Mouse (Mus musculus) limb, embryonic 11.5 days (tissue): ENCODE measurements around the gene Igf2bp3. TPM values are rescaled to one million over a fixed set of nuclear protein-coding genes. Genes with fewer than 3 reads are reported as not detected.

Source experiments
- polyA plus RNA-seq: library from polyadenylated mRNA; unstranded; fragments of >200 nt; fragmentation: Nextera tagmentation; extraction: Ambion mirVana; gene quantifications from 2 replicates; pipeline ENCODE4 v1.2.1, GENCODE M21; 2014

Igf2bp3 gene
- polyA plus RNA-seq, 1 experiment from 2014 or later = 140 TPM

Other genes starting within 250 kb of the Igf2bp3 start
- gene Doxl2, start 240.0 kb downstream of the Igf2bp3 start, polyA plus RNA-seq = not detected in 2 replicates
- not detected in 2 replicates for gene Svs1, start 228.1 kb downstream of the Igf2bp3 start, polyA plus RNA-seq
- gene Gpnmb, start 178.4 kb downstream of the Igf2bp3 start, polyA plus RNA-seq = 0.17 TPM in 1 of 2 replicates, not detected in the other
- 59.7 and 70.2 TPM in 2 replicates for gene Malsu1, start 141.2 kb downstream of the Igf2bp3 start, polyA plus RNA-seq
- gene Tra2a, start 49.1 kb upstream of the Igf2bp3 start, polyA plus RNA-seq = 64.2 and 75.1 TPM in 2 replicates
- 7.2 and 7.3 TPM in 2 replicates for gene Ccdc126, start 104.3 kb upstream of the Igf2bp3 start, polyA plus RNA-seq
- 5.5 and 7.2 TPM in 2 replicates for gene Fam221a, start 152.8 kb upstream of the Igf2bp3 start, polyA plus RNA-seq
- 0.05 TPM in 1 of 2 replicates, not detected in the other for gene Stk31, start 180.6 kb upstream of the Igf2bp3 start, polyA plus RNA-seq